Mouse (Mus musculus) heart, embryonic 16.5 days (tissue): ENCODE measurements at regions not wholly inside any gene's neighbourhood (a gene's known extent, or its start where the extent isn't known, plus 50 kb on each side); places are given as distances from the start of the nearest gene placed in this dataset.

ENCODE experiments used
- ATAC-seq: fragments of 200-750 bp; cut with Nextera tagmentation; replicated peaks from 2 replicates; pipeline ENCODE4 v1.8.0; 2017; ENCODE audit warnings: moderate number of reproducible peaks; ENCODE audit not compliant: insufficient read depth, low FRiP score; ENCODE audit errors: extremely low read depth
- H3K27ac ChIP-seq: fragments of 300-500 bp; sonication (generic); 2 replicates; pipeline ENCODE4 v1.5.1; 2014; ENCODE audit warnings: mild to moderate bottlenecking, low read length, control low read depth, moderate library complexity
- H3K27me3 ChIP-seq: fragments of 300-500 bp; sonication (generic); 2 replicates; pipeline ENCODE4 v1.6.1; 2014; ENCODE audit warnings: low read length, mixed read lengths; ENCODE audit not compliant: control insufficient read depth, insufficient read depth
- H3K36me3 ChIP-seq: fragments of 300-500 bp; sonication (generic); 2 replicates; pipeline ENCODE4 v1.6.1; 2014; ENCODE audit not compliant: control insufficient read depth, insufficient read depth
- H3K4me1 ChIP-seq: fragments of 300-500 bp; sonication (generic); 2 replicates; pipeline ENCODE4 v1.6.1; 2014; ENCODE audit warnings: low read length, mixed read lengths; ENCODE audit not compliant: control insufficient read depth, insufficient read depth
- H3K4me2 ChIP-seq: fragments of 300-500 bp; sonication (generic); 2 replicates; pipeline ENCODE4 v1.6.1; 2014; ENCODE audit warnings: low read depth, mild to moderate bottlenecking, control low read depth, low read length
- H3K4me3 ChIP-seq: fragments of 300-500 bp; sonication (generic); 2 replicates; pipeline ENCODE4 v1.5.1; 2014; ENCODE audit warnings: mild to moderate bottlenecking, control low read depth, low read length
- H3K9ac ChIP-seq: fragments of 300-500 bp; sonication (generic); 2 replicates; pipeline ENCODE4 v1.6.1; 2014; ENCODE audit warnings: low read length, control low read depth
- H3K9me3 ChIP-seq: fragments of 300-500 bp; sonication (generic); replicated peaks from 2 replicates; pipeline ENCODE4 v1.6.1; 2016; ENCODE audit warnings: low read length; ENCODE audit not compliant: control insufficient read depth
- WGBS: fragments of 180-500 bp; shearing (Covaris S2); extraction: QIAGEN DNeasy Blood & Tissue Kit; methylation state at CpG from one replicate; pipeline ENCODE4 v1.1.7; 2014; 5-methylcytosine and 5-hydroxymethylcytosine counted together

DNA sequence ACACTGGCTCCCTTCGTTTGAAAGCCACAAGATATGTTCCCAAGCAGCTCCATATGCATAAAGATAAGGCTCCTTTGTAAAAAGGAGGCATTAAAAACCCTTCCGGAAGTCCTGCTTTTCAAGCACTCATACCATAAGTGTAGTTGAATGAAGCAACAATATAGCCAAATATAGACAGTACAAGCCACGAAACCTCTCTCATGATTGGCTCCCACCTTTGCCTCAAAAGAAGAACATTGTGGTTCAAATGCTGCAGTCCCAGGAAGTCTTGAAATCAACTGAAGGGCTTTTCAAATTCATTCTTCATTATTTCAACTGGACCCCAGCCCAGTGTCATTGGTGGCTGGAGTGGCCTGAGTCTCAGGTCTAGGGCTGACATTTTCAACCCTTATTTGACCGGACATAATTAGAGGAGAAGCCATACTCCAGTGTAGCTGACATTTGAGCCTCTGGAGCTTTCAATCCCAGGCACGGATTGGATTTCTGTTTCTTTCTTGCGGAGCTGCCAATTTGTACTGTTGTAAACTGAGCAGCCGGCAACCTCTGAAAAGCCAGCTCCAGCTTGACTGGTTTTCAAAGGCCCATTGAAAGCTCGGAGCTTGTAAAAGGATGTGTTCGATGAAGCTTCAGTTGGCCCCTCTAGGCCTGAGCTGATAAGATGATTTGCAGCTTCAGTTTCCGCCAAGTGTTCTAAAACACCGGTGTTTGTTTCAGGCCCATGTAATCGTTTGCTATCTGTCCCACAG lies 105.4 kb downstream of the Tmsb4x start:
- Histone ChIP-seq H3K4me2 (no peak overlapping the region), H3K9ac (no peak overlapping the region), H3K4me1 (peaks cover 2% of the 10 kb centered on the region; the same call in 1 of the 2 replicates), H3K27me3 (no peaks in the 10 kb centered on the region), H3K4me3 (no peak overlapping the region), H3K27ac (peak overlapping the region; percentile 74), H3K9me3 (no peaks in the 10 kb centered on the region), H3K36me3 (no peaks in the 10 kb centered on the region)
- WGBS, result 40% methylated on average over 12 of the region's 12 CpGs
- 0 out of 2 replicates have a peak, but pooled peaks have one; percentile 47 for ATAC-seq

DNA sequence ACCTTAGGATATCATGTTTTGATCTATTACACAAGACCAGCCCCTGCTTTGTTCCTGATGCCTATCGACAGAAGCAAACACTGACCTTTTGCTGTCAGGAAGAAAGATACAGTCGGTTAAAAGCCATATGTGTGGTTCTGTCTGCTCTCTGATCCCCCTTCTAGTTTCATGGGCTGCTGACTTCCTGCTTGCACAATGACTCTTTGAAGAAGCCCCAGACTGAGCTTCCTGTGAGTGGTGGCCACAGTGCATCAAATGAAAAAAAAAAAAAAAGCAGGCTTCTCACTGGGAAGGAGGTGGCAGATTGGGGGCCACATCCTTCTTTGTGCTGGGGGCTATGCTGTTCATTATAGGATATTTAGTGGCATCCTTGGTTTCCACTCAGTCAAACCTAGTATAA lies 107.2 kb downstream of the Tmsb4x start:
- Histone ChIP-seq H3K27me3 (no peaks in the 10 kb centered on the region), H3K9me3 (no peaks in the 10 kb centered on the region), H3K27ac (no peak overlapping the region), H3K4me1 (peaks cover 2% of the 10 kb centered on the region; the same call in 1 of the 2 replicates), H3K4me3 (no peak overlapping the region), H3K9ac (no peak overlapping the region), H3K36me3 (no peaks in the 10 kb centered on the region), H3K4me2 (no peak overlapping the region)
- no peak; the same call in 1 of the 2 replicates for ATAC-seq
- WGBS, result 69% methylated on average over 2 of the region's 2 CpGs

DNA sequence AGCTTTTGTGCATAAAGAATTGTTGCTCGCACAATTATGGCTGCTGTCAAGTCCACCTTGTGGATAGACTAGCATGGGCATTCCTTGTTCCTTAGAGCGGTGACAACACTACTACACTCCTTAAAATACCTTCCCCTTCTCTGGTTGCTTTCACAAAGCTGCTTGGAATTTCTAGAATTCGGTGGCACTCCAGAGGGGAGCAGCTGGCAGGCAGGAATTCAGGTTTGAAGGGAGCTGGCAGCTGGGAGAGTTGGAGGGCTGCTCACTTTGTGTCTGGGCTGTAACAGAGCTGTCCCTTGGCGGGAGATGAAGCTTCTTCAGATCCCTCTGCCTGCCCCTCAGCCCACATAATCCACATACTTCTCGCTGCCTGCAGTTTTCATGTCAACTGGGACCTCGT lies 109.7 kb downstream of the Tmsb4x start:
- Histone ChIP-seq H3K4me3 (no peak overlapping the region), H3K9ac (no peak overlapping the region), H3K9me3 (no peaks in the 10 kb centered on the region), H3K27me3 (no peaks in the 10 kb centered on the region), H3K4me1 (peaks cover 2% of the 10 kb centered on the region; the same call in 1 of the 2 replicates), H3K36me3 (no peaks in the 10 kb centered on the region), H3K4me2 (no peak overlapping the region), H3K27ac (no peak overlapping the region; the same call in 1 of the 2 replicates)
- whole genome bisulfite sequencing, result 18% methylated on average over 6 of the region's 6 CpGs
- no peak for ATAC-seq

GRCm38 (mm10) chrX:167098914-167099313 lies 110.2 kb downstream of the Tmsb4x start:
- Histone ChIP-seq H3K27me3 (no peaks in the 10 kb centered on the region), H3K27ac (no peak overlapping the region), H3K36me3 (no peaks in the 10 kb centered on the region), H3K4me1 (no peaks in the 10 kb centered on the region; the same call in 1 of the 2 replicates), H3K9ac (no peak overlapping the region), H3K9me3 (no peaks in the 10 kb centered on the region), H3K4me3 (no peak overlapping the region), H3K4me2 (no peak overlapping the region)
- ATAC-seq, result no peak
- 72% methylated on average over 3 of the region's 3 CpGs for WGBS

DNA sequence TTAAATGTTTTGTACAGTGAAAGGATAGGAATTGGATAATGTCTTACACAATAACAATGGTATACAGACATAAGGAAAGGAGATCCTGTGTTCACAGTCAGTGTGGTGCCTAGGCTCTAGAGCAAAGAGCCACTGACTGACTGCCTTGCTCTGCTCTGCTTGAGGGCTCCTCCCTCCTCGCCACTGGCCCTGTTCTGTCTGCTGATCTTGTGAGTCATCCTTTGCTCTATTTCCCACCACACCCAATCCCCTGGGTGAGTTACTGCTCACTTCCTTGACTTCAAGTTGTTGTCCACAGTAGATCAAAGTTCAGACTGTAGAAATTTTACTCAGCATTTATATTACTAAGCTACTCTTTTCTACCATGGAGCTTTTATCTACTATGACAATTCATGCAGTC lies 117.3 kb downstream of the Tmsb4x start:
- 0 out of 2 replicates have a peak, but pooled peaks cover 2% of the 10 kb centered on the region for H3K4me1 ChIP-seq
- no peak overlapping the region for H3K9ac ChIP-seq
- no peaks in the 10 kb centered on the region for H3K27me3 ChIP-seq
- ATAC-seq, result peak; percentile 52; the same call in 1 of the 2 replicates
- H3K9me3 ChIP-seq, result no peaks in the 10 kb centered on the region
- H3K4me3 ChIP-seq, result no peak overlapping the region
- no peak overlapping the region for H3K27ac ChIP-seq
- WGBS, result 50% methylated on average over 1 of the region's 1 CpGs
- no peak overlapping the region for H3K4me2 ChIP-seq
- no peaks in the 10 kb centered on the region for H3K36me3 ChIP-seq

DNA sequence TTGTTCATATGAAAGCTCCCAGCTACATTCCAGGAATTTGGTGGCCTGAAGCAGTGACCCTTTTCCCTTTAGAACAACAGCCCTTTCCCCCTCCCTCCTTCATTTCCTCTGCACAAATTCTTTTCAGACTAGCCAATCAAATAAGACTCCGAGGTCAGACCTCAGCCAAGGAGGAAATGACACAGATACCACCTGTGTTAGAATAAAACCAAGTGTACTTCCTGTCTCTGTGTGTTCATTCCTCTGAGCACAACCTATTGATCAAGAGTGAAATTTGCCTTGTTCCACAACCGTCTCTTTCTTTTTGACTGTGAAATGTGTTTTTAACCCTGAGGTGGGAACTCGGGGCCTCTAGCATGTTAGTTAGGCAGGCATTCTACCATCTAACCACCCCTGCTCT lies 120.2 kb downstream of the Tmsb4x start:
- ATAC-seq, result peak; percentile 41; the same call in 1 of the 2 replicates
- Histone ChIP-seq H3K4me1 (0 out of 2 replicates have a peak, but pooled peaks cover 2% of the 10 kb centered on the region), H3K9me3 (no peaks in the 10 kb centered on the region), H3K27ac (peak overlapping the region; percentile 54), H3K4me2 (no peak overlapping the region), H3K9ac (no peak overlapping the region), H3K4me3 (no peak overlapping the region), H3K27me3 (no peaks in the 10 kb centered on the region), H3K36me3 (no peaks in the 10 kb centered on the region)
- WGBS, result 41% methylated on average over 3 of the region's 3 CpGs

DNA sequence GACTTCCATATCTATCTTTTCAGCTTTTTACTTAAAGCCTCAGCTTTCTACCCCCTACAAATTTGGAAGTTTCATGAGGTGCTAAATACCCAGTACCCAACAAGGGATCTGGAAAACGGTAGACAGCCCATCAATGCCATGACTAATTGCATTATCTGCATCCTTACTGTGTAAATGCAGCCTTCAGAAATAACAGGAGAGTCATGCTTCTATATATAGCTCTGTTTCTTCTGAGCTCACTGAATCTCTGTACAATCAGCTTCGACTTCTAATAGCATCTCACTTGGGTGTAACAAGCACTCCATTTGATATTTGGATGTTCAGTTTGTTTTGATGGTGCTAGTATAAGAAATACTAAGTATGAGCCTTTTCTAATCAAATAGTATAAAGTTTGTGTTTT lies 120.7 kb downstream of the Tmsb4x start:
- Histone ChIP-seq H3K9me3 (no peaks in the 10 kb centered on the region), H3K4me1 (0 out of 2 replicates have a peak, but pooled peaks cover 2% of the 10 kb centered on the region), H3K4me2 (no peak overlapping the region), H3K9ac (no peak overlapping the region), H3K27me3 (no peaks in the 10 kb centered on the region), H3K36me3 (no peaks in the 10 kb centered on the region), H3K4me3 (no peak overlapping the region), H3K27ac (peak overlapping the region; percentile 2; the same call in 1 of the 2 replicates)
- ATAC-seq, result no peak; the same call in 1 of the 2 replicates
- WGBS, result 22% methylated on average over 2 of the region's 2 CpGs

- WGBS, result 58% methylated on average over 3 of the region's 3 CpGs
- Histone ChIP-seq H3K27ac (no peak overlapping the region), H3K36me3 (no peaks in the 10 kb centered on the region), H3K9ac (no peak overlapping the region), H3K4me3 (no peak overlapping the region), H3K4me2 (no peak overlapping the region), H3K4me1 (no peaks in the 10 kb centered on the region), H3K9me3 (no peaks in the 10 kb centered on the region), H3K27me3 (no peaks in the 10 kb centered on the region)
- ATAC-seq, result no peak
Measured at GRCm38 (mm10) chrX:167080821-167081220, 128.3 kb downstream of the Tmsb4x start.

- ATAC-seq, result no peak
- 64% methylated on average over 2 of the region's 2 CpGs for WGBS
Measured at GRCm38 (mm10) chrX:167069075-167069474, 140.0 kb downstream of the Tmsb4x start.

More at GRCm38 (mm10) chrX:167069075-167069474, 140.0 kb downstream of the Tmsb4x start:
- no peak overlapping the region for H3K27ac ChIP-seq
- H3K36me3 ChIP-seq, result no peaks in the 10 kb centered on the region
- H3K4me3 ChIP-seq, result no peak overlapping the region
- H3K4me1 ChIP-seq, result no peaks in the 10 kb centered on the region
- H3K27me3 ChIP-seq, result peaks cover 5% of the 10 kb centered on the region; the same call in 1 of the 2 replicates
- H3K4me2 ChIP-seq, result no peak overlapping the region
- H3K9ac ChIP-seq, result no peak overlapping the region
- H3K9me3 ChIP-seq, result no peaks in the 10 kb centered on the region
